Mouse (Mus musculus): ENCODE data around the gene Gns. TPM values are rescaled to one million over a fixed set of nuclear protein-coding genes. Genes with fewer than 3 reads are reported as not detected.
A peak's percentile ranks its signal among the peaks of the same experiment; 100 is the strongest.
"Not testable (repeated sequence)": the region's sequence is repeated elsewhere in the genome, so short reads cannot be mapped to it uniquely, and the experiment has no call there.

Gene Gns
- 137 and 165 TPM in 2 replicates for polyA plus RNA-seq (2011; ENCODE audit: insufficient read length, low read depth, missing spikeins)

DNA sequence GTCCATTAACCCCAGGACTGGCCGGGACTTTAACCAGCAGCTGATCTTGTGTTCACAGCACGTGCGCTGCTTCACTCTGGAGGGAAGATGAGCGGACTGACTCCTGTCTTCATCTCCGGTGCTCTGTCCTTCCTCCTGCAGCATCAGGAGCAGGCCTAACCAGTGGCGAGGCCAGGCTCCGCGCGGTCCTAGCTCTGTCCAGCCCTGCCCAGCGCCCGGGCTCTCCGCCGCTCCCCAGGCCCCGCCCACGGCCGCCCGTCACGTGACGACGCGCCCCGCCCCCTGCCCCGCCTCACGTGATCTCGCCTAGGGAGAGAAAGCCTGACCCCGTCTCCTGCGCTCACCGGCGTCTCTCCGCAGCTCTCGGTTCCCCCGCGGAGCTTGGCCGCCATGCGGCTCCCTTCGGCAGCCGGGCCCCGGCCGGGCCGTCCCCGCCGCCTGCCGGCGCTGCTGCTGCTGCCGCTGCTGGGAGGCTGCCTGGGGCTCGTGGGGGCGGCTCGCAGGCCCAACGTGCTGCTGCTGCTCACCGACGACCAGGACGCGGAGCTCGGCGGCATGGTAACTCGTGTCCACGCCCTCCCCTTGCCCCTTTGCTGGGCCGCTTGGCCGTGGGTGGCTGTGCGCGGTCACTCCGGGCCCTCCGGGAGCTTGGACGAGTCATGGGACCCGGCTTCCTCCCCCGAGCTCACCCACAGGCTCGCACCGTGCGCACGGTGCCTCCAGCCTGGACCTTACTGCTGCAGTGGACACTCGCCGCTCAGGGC, at the start of gene Gns:
Gns (plus strand) TSS at position 290 of the 764 bp plus-strand sequence.
- H3K27ac ChIP-seq (ENCODE audit: insufficient read depth, low read length): peak within 1 kb of the TSS; percentile 51
- H3K4me3 ChIP-seq (ENCODE audit: insufficient read depth, low read length): peak within 1 kb of the TSS; percentile 79
- peaks cover 4% of the 10 kb centered on the region; the same call in 1 of the 2 replicates for H3K4me1 ChIP-seq (ENCODE audit: control insufficient read depth, insufficient read depth, low read length)
- TF ChIP-seq POLR2A (IDR thresholded peaks at IDR 0.05; ENCODE audit: low read depth, low read length) (peak; percentile 92), CTCF (IDR thresholded peaks at IDR 0.05; ENCODE audit: borderline replicate concordance, insufficient read depth, low read length) (no peak)

- no peak overlapping the region for H3K4me3 ChIP-seq (ENCODE audit: insufficient read depth, low read length)
- no peaks in the 10 kb centered on the region for H3K4me1 ChIP-seq (ENCODE audit: control insufficient read depth, insufficient read depth, low read length)
Observed at GRCm38 (mm10) chr10:121315321-121316283, 49.3 kb upstream of the Gns start.

GRCm38 (mm10) chr10:121316361-121316760, 48.5 kb upstream of the Gns start:
- TF ChIP-seq CTCF (IDR thresholded peaks at IDR 0.05; ENCODE audit: borderline replicate concordance, insufficient read depth, low read length) (no peak), POLR2A (IDR thresholded peaks at IDR 0.05; ENCODE audit: low read depth, low read length) (no peak)
- no peaks in the 10 kb centered on the region for H3K4me1 ChIP-seq (ENCODE audit: control insufficient read depth, insufficient read depth, low read length)
- H3K4me3 ChIP-seq (ENCODE audit: insufficient read depth, low read length): no peak overlapping the region
- H3K27ac ChIP-seq (ENCODE audit: insufficient read depth, low read length): no peak overlapping the region

More at GRCm38 (mm10) chr10:121315321-121316283, 49.3 kb upstream of the Gns start:
- H3K27ac ChIP-seq (ENCODE audit: insufficient read depth, low read length): no peak overlapping the region
- TF ChIP-seq POLR2A (IDR thresholded peaks at IDR 0.05; ENCODE audit: low read depth, low read length): no peak
- no peak for TF ChIP-seq CTCF (IDR thresholded peaks at IDR 0.05; ENCODE audit: borderline replicate concordance, insufficient read depth, low read length)

GRCm38 (mm10) chr10:121318397-121318950, 46.4 kb upstream of the Gns start:
- no peaks in the 10 kb centered on the region for H3K4me1 ChIP-seq (ENCODE audit: control insufficient read depth, insufficient read depth, low read length)
- no peak overlapping the region for H3K4me3 ChIP-seq (ENCODE audit: insufficient read depth, low read length)
- TF ChIP-seq POLR2A (IDR thresholded peaks at IDR 0.05; ENCODE audit: low read depth, low read length) (no peak), CTCF (IDR thresholded peaks at IDR 0.05; ENCODE audit: borderline replicate concordance, insufficient read depth, low read length) (no peak)
- no peak overlapping the region for H3K27ac ChIP-seq (ENCODE audit: insufficient read depth, low read length)

DNA sequence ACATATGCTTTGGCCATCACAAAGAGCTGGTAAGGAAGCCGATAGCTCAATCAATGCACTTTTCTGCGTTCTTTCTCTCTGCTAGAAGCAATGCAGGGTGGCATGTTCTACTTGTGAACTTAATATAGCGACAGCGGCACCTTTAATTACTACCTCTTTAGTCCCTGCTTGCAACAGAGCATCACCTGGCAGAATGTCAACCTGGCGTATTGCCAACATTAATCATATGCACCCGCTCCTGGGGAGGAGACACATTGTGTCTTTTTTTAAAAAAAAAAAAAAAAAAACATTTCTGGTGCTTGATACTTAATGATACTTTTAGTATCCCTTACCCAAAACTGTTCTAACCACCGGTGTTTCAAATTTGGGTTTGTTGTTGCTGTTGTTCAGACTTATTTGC, 41.4 kb upstream of the Gns start:
- H3K4me1 ChIP-seq (ENCODE audit: control insufficient read depth, insufficient read depth, low read length): no peaks in the 10 kb centered on the region
- TF ChIP-seq POLR2A (IDR thresholded peaks at IDR 0.05; ENCODE audit: low read depth, low read length) (no peak), CTCF (IDR thresholded peaks at IDR 0.05; ENCODE audit: borderline replicate concordance, insufficient read depth, low read length) (no peak)

GRCm38 (mm10) chr10:121326167-121326566, 38.7 kb upstream of the Gns start:
- H3K27ac ChIP-seq (ENCODE audit: insufficient read depth, low read length): no peak overlapping the region
- no peak overlapping the region for H3K4me3 ChIP-seq (ENCODE audit: insufficient read depth, low read length)
- no peaks in the 10 kb centered on the region for H3K4me1 ChIP-seq (ENCODE audit: control insufficient read depth, insufficient read depth, low read length)
- TF ChIP-seq CTCF (IDR thresholded peaks at IDR 0.05; ENCODE audit: borderline replicate concordance, insufficient read depth, low read length): no peak
- no peak for TF ChIP-seq POLR2A (IDR thresholded peaks at IDR 0.05; ENCODE audit: low read depth, low read length)

More for the DNA sequence above, 41.4 kb upstream of the Gns start:
- no peak overlapping the region for H3K27ac ChIP-seq (ENCODE audit: insufficient read depth, low read length)
- no peak overlapping the region for H3K4me3 ChIP-seq (ENCODE audit: insufficient read depth, low read length)

DNA sequence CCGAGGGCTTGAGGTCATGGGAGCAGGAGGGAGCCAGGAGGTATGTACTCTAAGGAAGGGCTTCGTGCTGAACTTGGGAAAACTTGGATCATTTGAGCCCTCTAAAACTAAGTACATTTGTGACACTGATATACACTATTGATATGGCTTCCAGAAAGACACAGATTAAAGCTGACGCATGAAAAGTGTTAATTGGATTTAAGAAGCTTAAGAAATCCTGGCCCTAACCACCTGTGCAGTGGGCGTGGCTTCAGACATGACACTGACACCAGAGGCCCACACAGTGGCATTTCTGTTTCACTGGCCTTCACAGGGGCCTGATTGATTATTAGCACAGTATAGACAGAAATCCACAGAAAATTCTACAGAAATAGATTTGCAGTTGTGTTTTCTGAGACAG, 35.3 kb upstream of the Gns start:
- H3K4me1 ChIP-seq (ENCODE audit: control insufficient read depth, insufficient read depth, low read length): no peaks in the 10 kb centered on the region
- no peak overlapping the region for H3K27ac ChIP-seq (ENCODE audit: insufficient read depth, low read length)
- no peak overlapping the region for H3K4me3 ChIP-seq (ENCODE audit: insufficient read depth, low read length)
- TF ChIP-seq POLR2A (IDR thresholded peaks at IDR 0.05; ENCODE audit: low read depth, low read length) (no peak), CTCF (IDR thresholded peaks at IDR 0.05; ENCODE audit: borderline replicate concordance, insufficient read depth, low read length) (no peak)

GRCm38 (mm10) chr10:121330940-121331339, 34.0 kb upstream of the Gns start:
- TF ChIP-seq CTCF (IDR thresholded peaks at IDR 0.05; ENCODE audit: borderline replicate concordance, insufficient read depth, low read length): peak; percentile 76
- TF ChIP-seq POLR2A (IDR thresholded peaks at IDR 0.05; ENCODE audit: low read depth, low read length): no peak

DNA sequence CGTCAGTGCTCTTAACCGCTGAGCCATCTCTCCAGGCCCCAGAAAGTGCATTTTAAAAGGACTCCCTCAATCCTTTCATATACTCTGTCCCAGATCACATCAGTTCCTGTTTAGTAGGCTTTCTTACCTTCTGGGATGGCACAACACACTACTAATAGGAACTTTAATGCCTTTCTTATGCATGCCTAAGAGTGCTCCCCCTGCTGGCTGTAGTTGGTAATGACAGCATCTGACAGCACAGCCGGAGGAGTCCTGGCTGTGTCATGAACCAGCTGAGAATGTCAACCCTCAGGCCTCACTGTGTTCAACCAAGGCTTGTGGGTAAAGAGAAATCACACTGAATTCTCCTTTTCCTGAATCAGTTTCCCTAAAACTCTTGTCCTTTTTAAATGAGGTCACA, 30.3 kb upstream of the Gns start:
- H3K4me1 ChIP-seq (ENCODE audit: control insufficient read depth, insufficient read depth, low read length): no peaks in the 10 kb centered on the region
- no peak overlapping the region for H3K4me3 ChIP-seq (ENCODE audit: insufficient read depth, low read length)
- TF ChIP-seq CTCF (IDR thresholded peaks at IDR 0.05; ENCODE audit: borderline replicate concordance, insufficient read depth, low read length) (peak; percentile 45; the same call in 1 of the 2 replicates), POLR2A (IDR thresholded peaks at IDR 0.05; ENCODE audit: low read depth, low read length) (no peak)
- no peak overlapping the region for H3K27ac ChIP-seq (ENCODE audit: insufficient read depth, low read length)

More at GRCm38 (mm10) chr10:121330940-121331339, 34.0 kb upstream of the Gns start:
- no peak overlapping the region for H3K27ac ChIP-seq (ENCODE audit: insufficient read depth, low read length)
- no peaks in the 10 kb centered on the region for H3K4me1 ChIP-seq (ENCODE audit: control insufficient read depth, insufficient read depth, low read length)
- H3K4me3 ChIP-seq (ENCODE audit: insufficient read depth, low read length): no peak overlapping the region

GRCm38 (mm10) chr10:121336536-121336935, 28.4 kb upstream of the Gns start:
- H3K4me1 ChIP-seq (ENCODE audit: control insufficient read depth, insufficient read depth, low read length); H3K27ac ChIP-seq (ENCODE audit: insufficient read depth, low read length); H3K4me3 ChIP-seq (ENCODE audit: insufficient read depth, low read length): not testable (repeated sequence)

All from embryonic fibroblast, embryonic 13.5 days (primary cell).